Mouse (Mus musculus) intestine, embryonic 15.5 days (tissue): ENCODE measurements around the gene Tmem108. TPM values are rescaled to one million over a fixed set of nuclear protein-coding genes. Genes with fewer than 3 reads are reported as not detected.

Source experiments
- ATAC-seq: fragments of 200-750 bp; cut with Nextera tagmentation; 2 replicates; pipeline ENCODE4 v1.8.0; 2017; ENCODE audit warnings: moderate TSS enrichment, moderate library complexity
- H3K27ac ChIP-seq: fragments of 300-500 bp; sonication (generic); 2 replicates; pipeline ENCODE4 v1.5.1; 2015; ENCODE audit warnings: mild to moderate bottlenecking, inconsistent platforms
- H3K27me3 ChIP-seq: fragments of 300-500 bp; sonication (generic); replicated peaks from 2 replicates; pipeline ENCODE4 v1.6.1; 2015; ENCODE audit warnings: inconsistent platforms
- H3K36me3 ChIP-seq: fragments of 300-500 bp; sonication (generic); 2 replicates; pipeline ENCODE4 v1.6.1; 2015; ENCODE audit warnings: inconsistent platforms
- H3K4me1 ChIP-seq: fragments of 300-500 bp; sonication (generic); replicated peaks from 2 replicates; pipeline ENCODE4 v1.6.1; 2015; ENCODE audit warnings: inconsistent platforms
- H3K4me2 ChIP-seq: fragments of 300-500 bp; sonication (generic); replicated peaks from 2 replicates; pipeline ENCODE4 v1.6.1; 2015; ENCODE audit warnings: mild to moderate bottlenecking, inconsistent platforms
- H3K4me3 ChIP-seq: fragments of 300-500 bp; sonication (generic); replicated peaks from 2 replicates; pipeline ENCODE4 v1.5.1; 2015; ENCODE audit warnings: inconsistent platforms
- H3K9ac ChIP-seq: fragments of 300-500 bp; sonication (generic); 2 replicates; pipeline ENCODE4 v1.6.1; 2015; ENCODE audit warnings: inconsistent platforms
- H3K9me3 ChIP-seq: fragments of 300-500 bp; sonication (generic); 2 replicates; pipeline ENCODE4 v1.6.1; 2016; ENCODE audit warnings: inconsistent platforms
- WGBS: fragments of 180-500 bp; shearing (Covaris S2); methylation state at CpG from one replicate; pipeline ENCODE4 v1.1.7; 2015; 5-methylcytosine and 5-hydroxymethylcytosine counted together
- polyA plus RNA-seq: library from polyadenylated mRNA; unstranded; fragments of >200 nt; fragmentation: Nextera tagmentation; extraction: Ambion mirVana; gene quantifications from 2 replicates; pipeline ENCODE4 v1.2.1, GENCODE M21; 2015

Gene Tmem108
- polyA plus RNA-seq, 1 experiment from 2014 or later: 10.2 TPM

DNA sequence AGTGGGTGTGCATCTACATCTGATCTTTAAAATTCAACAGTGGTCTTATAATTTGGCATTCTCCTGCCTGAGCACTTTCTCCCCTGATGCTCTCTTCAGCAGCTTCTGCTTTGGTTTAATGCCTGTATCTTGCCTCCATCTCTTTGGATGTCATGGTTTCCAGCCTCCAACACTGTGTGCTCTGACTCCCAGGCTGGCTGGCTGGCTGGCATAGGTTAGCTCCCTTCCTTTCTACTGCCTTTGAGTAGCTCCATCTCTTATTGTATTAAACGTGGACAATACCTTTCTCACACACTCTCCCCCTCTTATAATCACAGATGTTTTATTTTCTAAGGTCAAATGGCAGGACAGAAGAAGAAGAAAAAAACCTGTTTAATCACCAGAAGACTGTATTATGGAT, 296.3 kb downstream of the Tmem108 start:
- 24% methylated on average over 1 of the region's 1 CpGs for WGBS
- H3K9ac ChIP-seq: no peak overlapping the region
- H3K27ac ChIP-seq: no peak overlapping the region
- no peak overlapping the region for H3K4me2 ChIP-seq
- H3K36me3 ChIP-seq: no peaks in the 10 kb centered on the region
- no peaks in the 10 kb centered on the region for H3K4me1 ChIP-seq
- H3K27me3 ChIP-seq: no peaks in the 10 kb centered on the region
- ATAC-seq: no peak
- H3K9me3 ChIP-seq: no peaks in the 10 kb centered on the region
- H3K4me3 ChIP-seq: no peak overlapping the region

DNA sequence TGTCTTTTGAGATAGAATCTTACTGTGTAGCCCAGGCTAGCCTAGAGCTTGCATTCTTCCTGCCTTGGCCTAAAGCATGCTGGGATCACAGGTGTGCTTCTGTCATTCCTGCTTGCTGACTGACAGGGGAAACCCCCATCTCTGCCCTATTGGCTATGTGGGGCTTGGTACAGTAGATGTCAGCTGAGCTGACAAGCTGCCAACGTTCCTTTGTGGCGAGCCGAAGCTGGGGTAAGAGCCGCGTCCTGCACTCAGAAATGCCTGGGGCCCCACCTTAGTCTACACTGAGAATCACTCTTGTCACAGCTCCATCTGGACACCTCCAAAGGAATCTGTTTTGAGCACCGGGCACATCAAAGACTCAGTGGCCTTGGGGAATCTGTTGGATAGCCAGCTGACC, 297.8 kb downstream of the Tmem108 start:
- no peaks in the 10 kb centered on the region for H3K36me3 ChIP-seq
- ATAC-seq: no peak
- H3K4me1 ChIP-seq: no peaks in the 10 kb centered on the region
- 83% methylated on average over 6 of the region's 6 CpGs for WGBS
- H3K9me3 ChIP-seq: no peaks in the 10 kb centered on the region
- H3K9ac ChIP-seq: no peak overlapping the region
- no peaks in the 10 kb centered on the region for H3K27me3 ChIP-seq
- H3K4me2 ChIP-seq: no peak overlapping the region
- no peak overlapping the region for H3K4me3 ChIP-seq
- no peak overlapping the region for H3K27ac ChIP-seq

DNA sequence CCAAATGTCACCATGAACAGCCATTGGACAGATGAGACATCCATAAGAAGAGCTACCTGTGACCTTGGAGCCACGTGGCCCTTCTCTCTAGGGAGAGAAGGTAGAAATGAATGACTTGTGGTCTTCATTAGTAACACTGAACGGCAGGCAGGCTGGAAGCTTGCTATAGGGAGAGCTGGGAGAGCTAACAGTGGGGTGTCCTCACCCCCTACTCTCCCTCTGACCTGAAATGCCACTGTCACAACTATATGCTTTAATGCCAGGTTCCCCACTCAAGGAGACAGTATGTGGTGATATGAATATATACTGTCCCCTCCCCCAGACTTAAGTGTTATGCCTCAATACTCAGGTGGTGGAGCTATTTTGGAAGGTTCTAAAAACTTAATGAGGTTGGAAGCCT, 301.8 kb downstream of the Tmem108 start:
- H3K4me1 ChIP-seq: no peaks in the 10 kb centered on the region
- WGBS: 58% methylated on average over 2 of the region's 2 CpGs
- no peak overlapping the region for H3K4me2 ChIP-seq
- H3K27ac ChIP-seq: no peak overlapping the region
- H3K4me3 ChIP-seq: no peak overlapping the region
- H3K9ac ChIP-seq: no peak overlapping the region
- H3K36me3 ChIP-seq: no peaks in the 10 kb centered on the region
- no peaks in the 10 kb centered on the region for H3K9me3 ChIP-seq
- ATAC-seq: no peak
- H3K27me3 ChIP-seq: no peaks in the 10 kb centered on the region

DNA sequence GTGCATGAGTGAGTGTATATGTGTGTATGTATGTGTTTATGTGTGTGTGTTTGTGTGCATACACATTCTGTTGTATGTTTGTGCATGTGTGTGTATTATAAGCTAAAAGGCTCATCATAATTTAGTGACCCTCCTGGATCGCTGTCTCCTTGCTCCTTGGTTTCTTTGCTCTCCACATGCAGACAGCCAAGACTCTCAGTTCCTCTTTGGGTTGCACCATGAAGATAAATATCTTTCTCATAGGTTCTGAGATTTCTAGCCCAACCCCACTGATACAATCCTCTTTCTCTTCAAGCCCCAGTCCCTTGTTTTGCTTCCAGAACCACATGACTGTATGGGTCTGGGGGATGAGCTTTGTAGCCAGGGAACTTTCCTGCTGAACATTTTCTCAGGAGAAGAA, 302.3 kb downstream of the Tmem108 start:
- Histone ChIP-seq H3K9me3 (no peaks in the 10 kb centered on the region), H3K36me3 (no peaks in the 10 kb centered on the region), H3K4me2 (no peak overlapping the region), H3K4me3 (no peak overlapping the region), H3K9ac (no peak overlapping the region), H3K27me3 (no peaks in the 10 kb centered on the region), H3K27ac (no peak overlapping the region), H3K4me1 (no peaks in the 10 kb centered on the region)
- ATAC-seq: no peak
- 81% methylated on average over 1 of the region's 1 CpGs for WGBS

DNA sequence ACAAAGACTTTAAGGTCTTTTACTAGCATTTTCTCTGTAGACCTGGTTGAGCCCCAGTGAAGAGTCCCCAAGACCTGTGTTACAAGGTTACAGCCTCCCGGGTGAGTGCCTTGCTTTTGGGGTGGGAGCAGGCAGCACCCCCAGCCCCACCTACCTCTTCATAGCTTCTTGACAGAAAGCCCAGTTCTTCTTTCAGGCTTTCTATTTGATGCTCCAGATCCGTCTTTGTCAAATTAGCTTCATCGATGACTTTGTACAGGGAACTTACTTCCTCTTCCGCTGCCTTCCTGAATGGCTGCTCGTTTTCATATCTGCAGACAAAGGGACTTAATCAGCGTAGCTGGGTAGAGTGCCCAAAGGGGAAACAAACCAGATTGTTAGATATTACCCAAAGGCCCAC, 312.0 kb downstream of the Tmem108 start:
- Histone ChIP-seq H3K9me3 (no peaks in the 10 kb centered on the region), H3K4me2 (no peak overlapping the region), H3K4me1 (no peaks in the 10 kb centered on the region), H3K9ac (no peak overlapping the region), H3K27me3 (no peaks in the 10 kb centered on the region), H3K36me3 (no peaks in the 10 kb centered on the region), H3K27ac (no peak overlapping the region), H3K4me3 (no peak overlapping the region)
- no peak for ATAC-seq
- 78% methylated on average over 6 of the region's 6 CpGs for WGBS

GRCm38 (mm10) chr9:103449092-103449491, 312.5 kb downstream of the Tmem108 start:
- Histone ChIP-seq H3K4me3 (no peak overlapping the region), H3K4me1 (no peaks in the 10 kb centered on the region), H3K27me3 (no peaks in the 10 kb centered on the region), H3K36me3 (no peaks in the 10 kb centered on the region), H3K4me2 (no peak overlapping the region), H3K27ac (no peak overlapping the region), H3K9ac (no peak overlapping the region), H3K9me3 (no peaks in the 10 kb centered on the region)
- WGBS: 75% methylated on average over 7 of the region's 7 CpGs
- no peak for ATAC-seq

DNA sequence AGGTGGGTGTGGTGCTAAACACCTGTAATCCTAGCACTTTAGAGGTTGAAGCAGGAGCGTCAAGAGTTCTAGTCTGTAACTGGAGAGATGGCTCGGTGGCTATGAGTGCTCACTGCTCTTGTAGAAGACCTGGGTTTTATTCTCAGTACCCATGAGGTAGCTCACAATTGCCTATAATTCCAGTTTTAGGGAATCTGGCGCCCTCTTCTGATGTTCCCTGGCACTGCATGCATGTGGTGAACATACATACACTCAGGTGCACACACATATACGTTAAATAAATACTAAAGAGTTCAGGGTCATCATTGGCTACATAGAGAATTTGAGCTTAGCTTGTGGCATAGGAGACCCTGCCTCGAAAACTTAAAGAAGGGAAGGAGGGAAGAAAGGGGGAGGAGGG, 317.0 kb downstream of the Tmem108 start:
- Histone ChIP-seq H3K27ac (no peak overlapping the region), H3K4me2 (no peak overlapping the region), H3K27me3 (no peaks in the 10 kb centered on the region), H3K4me3 (no peak overlapping the region), H3K9ac (no peak overlapping the region), H3K9me3 (no peaks in the 10 kb centered on the region), H3K4me1 (peaks cover 5% of the 10 kb centered on the region), H3K36me3 (no peaks in the 10 kb centered on the region)
- 88% methylated on average over 5 of the region's 5 CpGs for WGBS
- no peak for ATAC-seq

DNA sequence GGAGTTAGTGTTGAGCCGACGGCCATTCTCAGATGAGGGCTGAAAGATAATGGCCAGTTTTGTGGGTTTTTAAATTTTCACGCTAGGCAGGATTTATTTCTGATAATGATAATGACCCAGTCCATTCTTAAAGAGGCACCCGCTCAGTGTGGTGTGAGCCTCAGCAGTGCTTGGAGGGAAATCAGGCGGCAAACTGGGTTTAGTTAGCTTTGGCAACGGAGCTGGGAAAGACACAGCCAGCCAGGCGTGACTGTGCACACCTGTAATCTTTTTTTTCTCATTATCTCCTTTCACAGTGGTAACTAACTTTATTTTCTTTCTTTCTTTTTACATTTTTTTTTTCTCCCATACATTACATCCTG, 317.8 kb downstream of the Tmem108 start:
- no peak overlapping the region for H3K4me2 ChIP-seq
- H3K27me3 ChIP-seq: no peaks in the 10 kb centered on the region
- WGBS: 53% methylated on average over 7 of the region's 7 CpGs
- no peaks in the 10 kb centered on the region for H3K36me3 ChIP-seq
- H3K4me1 ChIP-seq: peaks cover 5% of the 10 kb centered on the region
- ATAC-seq: no peak
- no peak overlapping the region for H3K27ac ChIP-seq
- no peak overlapping the region for H3K9ac ChIP-seq
- no peaks in the 10 kb centered on the region for H3K9me3 ChIP-seq
- no peak overlapping the region for H3K4me3 ChIP-seq

- H3K9me3 ChIP-seq: no peaks in the 10 kb centered on the region
- no peaks in the 10 kb centered on the region for H3K36me3 ChIP-seq
- H3K4me2 ChIP-seq: no peak overlapping the region
- H3K27me3 ChIP-seq: no peaks in the 10 kb centered on the region
- ATAC-seq: no peak
- H3K4me3 ChIP-seq: no peak overlapping the region
- no peak overlapping the region for H3K27ac ChIP-seq
- no peak overlapping the region for H3K9ac ChIP-seq
- peaks cover 5% of the 10 kb centered on the region for H3K4me1 ChIP-seq
- WGBS: 26% methylated on average over 13 of the region's 13 CpGs
Measured at GRCm38 (mm10) chr9:103443121-103443823, 318.4 kb downstream of the Tmem108 start.

GRCm38 (mm10) chr9:103440597-103440996, 321.0 kb downstream of the Tmem108 start:
- H3K9me3 ChIP-seq: no peaks in the 10 kb centered on the region
- no peak overlapping the region for H3K27ac ChIP-seq
- H3K4me1 ChIP-seq: peaks cover 5% of the 10 kb centered on the region
- no peaks in the 10 kb centered on the region for H3K36me3 ChIP-seq
- H3K4me3 ChIP-seq: no peak overlapping the region
- ATAC-seq: no peak
- no peak overlapping the region for H3K9ac ChIP-seq
- H3K4me2 ChIP-seq: no peak overlapping the region
- 54% methylated on average over 3 of the region's 3 CpGs for WGBS
- H3K27me3 ChIP-seq: no peaks in the 10 kb centered on the region

- no peak overlapping the region for H3K4me3 ChIP-seq
- no peak overlapping the region for H3K27ac ChIP-seq
- no peak overlapping the region for H3K9ac ChIP-seq
- 51% methylated on average over 5 of the region's 5 CpGs for WGBS
- H3K4me2 ChIP-seq: no peak overlapping the region
- no peaks in the 10 kb centered on the region for H3K36me3 ChIP-seq
- no peaks in the 10 kb centered on the region for H3K9me3 ChIP-seq
- H3K27me3 ChIP-seq: no peaks in the 10 kb centered on the region
- peaks cover 7% of the 10 kb centered on the region for H3K4me1 ChIP-seq
- ATAC-seq: no peak
Measured at GRCm38 (mm10) chr9:103437104-103437503, 324.5 kb downstream of the Tmem108 start.

GRCm38 (mm10) chr9:103434116-103434515, 327.5 kb downstream of the Tmem108 start:
- no peaks in the 10 kb centered on the region for H3K9me3 ChIP-seq
- 53% methylated on average over 4 of the region's 4 CpGs for WGBS
- H3K27ac ChIP-seq: no peak overlapping the region
- H3K4me3 ChIP-seq: no peak overlapping the region
- H3K36me3 ChIP-seq: no peaks in the 10 kb centered on the region
- ATAC-seq: peak; percentile 37; the same call in 1 of the 2 replicates
- peaks cover 6% of the 10 kb centered on the region for H3K4me1 ChIP-seq
- H3K27me3 ChIP-seq: no peaks in the 10 kb centered on the region
- H3K4me2 ChIP-seq: no peak overlapping the region
- H3K9ac ChIP-seq: no peak overlapping the region
